ENCODE assay signal across 1 mouse cellular context in the genomic region with DNA sequence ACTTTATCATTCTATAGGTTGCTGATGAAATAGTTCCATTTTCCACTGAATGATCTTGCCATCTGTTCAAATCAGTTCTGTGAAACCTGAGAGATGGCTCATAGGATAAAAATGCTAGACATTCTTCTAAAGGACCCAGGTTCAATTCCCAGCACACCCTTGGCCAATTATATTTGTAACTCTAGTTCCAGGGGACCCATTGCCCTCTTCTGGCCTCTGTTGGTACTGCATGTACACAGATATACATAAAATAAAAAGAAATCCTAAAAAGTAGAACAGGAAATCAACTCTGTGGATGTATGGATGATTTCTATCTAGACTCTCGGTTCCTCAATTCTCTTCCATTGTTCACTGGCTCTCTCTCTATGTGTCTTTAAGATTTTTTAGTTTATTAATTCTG.
TF ChIP-seq lines count a peak whose summit lies in the region.

No protein-coding gene starts in this region.

TF ChIP-seq in MEL, 35 proteins besides CTCF, POLR2A, EP300 and RAD21:
- TF ChIP-seq TBP (IDR thresholded peaks at IDR 0.05; ENCODE audit: low read depth, low read length) (no peak), ZC3H11A (IDR thresholded peaks at IDR 0.05; ENCODE audit: low read depth, low read length) (peak; percentile 19; the same call in 1 of the 2 replicates), SIN3A (IDR thresholded peaks at IDR 0.05; ENCODE audit: low read length) (no peak), ZKSCAN1 (IDR thresholded peaks at IDR 0.05; ENCODE audit: low read depth, low read length) (no peak), E2F4 (IDR thresholded peaks at IDR 0.05; ENCODE audit: borderline replicate concordance, low read depth, low read length) (no peak), SMC3 (IDR thresholded peaks at IDR 0.05; ENCODE audit: low read depth, low read length) (peak; percentile 52), USF1 (IDR thresholded peaks at IDR 0.05; ENCODE audit: low read depth, low read length) (no peak), ELF1 (IDR thresholded peaks at IDR 0.05; ENCODE audit: low read depth, low read length) (no peak)
